Mouse (Mus musculus): ENCODE measurements at regions not wholly inside any gene's neighbourhood (a gene's known extent, or its start where the extent isn't known, plus 50 kb on each side); places are given as distances from the start of the nearest gene placed in this dataset.

DNA sequence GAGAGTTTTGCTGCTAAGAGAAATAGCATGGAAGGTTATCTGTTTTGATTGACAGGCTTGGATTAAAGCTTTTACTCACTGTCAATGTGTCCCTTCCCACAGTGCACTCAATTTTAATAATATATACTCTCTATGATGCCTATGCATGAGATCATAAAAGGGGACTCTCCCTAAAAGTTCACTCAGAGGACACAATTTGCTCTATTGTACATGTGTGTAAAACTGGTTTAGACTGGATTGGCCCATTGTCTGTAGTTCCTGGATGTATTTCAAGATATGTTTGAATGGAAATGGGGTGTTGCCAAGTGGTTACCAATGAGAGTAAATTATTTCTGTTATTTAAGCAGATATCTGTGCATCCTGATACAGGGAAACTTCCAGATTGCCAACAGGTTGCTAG is 244.4 kb upstream of the Gm5148 start:
- DNase-seq (ENCODE audit: low read depth): peak; percentile 13

DNA sequence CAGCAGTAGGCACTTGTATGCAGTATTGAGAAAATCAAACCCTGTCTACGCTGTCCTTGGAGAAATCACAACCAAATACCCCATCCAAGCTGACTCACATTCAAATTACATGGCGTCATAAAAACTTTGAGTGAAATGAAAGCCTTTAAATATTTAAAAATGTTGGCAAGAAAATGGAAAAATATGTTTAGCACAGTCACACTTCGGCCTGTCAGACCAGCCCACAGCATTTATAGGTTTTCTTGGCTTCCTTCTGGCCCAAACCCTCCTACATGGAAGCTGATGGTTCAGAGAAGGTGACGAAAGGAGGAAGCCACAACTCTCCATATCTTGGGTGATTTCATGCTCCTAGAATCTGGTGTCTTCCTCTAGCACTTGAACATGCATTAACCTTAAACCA is 240.9 kb upstream of the Gm5148 start:
- DNase-seq (ENCODE audit: low read depth): no peak

DNA sequence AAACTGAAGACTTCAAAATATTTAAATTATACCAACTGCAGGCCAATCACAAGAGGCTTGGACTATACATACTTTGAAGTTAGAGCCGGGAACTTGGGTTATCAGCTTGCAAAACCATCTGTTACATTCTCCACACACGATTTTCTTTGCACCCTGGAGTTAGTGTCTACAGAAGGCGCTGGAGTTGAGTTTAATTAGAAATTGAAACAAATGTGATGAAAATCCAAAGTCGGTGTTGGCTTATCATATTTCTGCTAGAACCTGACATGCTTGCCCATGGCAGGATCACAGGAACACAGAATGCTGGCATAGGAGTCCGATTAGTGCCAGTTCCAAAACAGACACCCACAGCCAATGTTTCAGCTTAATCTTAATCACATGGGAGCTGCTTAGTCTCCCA is 239.8 kb upstream of the Gm5148 start:
- no peak for DNase-seq (ENCODE audit: low read depth)

DNA sequence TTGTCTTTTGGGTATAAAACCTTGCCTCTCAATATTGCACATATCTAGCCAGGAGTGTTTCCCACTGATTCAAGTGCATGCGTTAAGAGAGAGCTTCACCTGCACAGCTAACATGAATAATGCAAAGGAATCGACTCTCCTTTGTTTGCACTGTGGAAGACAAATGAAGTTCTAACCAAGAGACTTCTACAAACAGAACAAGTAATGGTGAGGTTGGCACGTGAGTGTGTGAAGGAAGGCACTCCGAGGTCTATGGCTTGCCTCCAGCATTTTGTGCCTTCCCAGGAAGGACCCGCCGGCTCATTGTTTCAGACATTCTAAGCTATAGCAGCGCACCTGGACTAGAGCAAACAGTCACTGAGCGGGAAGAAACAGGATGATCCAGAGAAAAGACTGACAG is 238.5 kb upstream of the Gm5148 start:
- DNase-seq (ENCODE audit: low read depth): no peak

DNA sequence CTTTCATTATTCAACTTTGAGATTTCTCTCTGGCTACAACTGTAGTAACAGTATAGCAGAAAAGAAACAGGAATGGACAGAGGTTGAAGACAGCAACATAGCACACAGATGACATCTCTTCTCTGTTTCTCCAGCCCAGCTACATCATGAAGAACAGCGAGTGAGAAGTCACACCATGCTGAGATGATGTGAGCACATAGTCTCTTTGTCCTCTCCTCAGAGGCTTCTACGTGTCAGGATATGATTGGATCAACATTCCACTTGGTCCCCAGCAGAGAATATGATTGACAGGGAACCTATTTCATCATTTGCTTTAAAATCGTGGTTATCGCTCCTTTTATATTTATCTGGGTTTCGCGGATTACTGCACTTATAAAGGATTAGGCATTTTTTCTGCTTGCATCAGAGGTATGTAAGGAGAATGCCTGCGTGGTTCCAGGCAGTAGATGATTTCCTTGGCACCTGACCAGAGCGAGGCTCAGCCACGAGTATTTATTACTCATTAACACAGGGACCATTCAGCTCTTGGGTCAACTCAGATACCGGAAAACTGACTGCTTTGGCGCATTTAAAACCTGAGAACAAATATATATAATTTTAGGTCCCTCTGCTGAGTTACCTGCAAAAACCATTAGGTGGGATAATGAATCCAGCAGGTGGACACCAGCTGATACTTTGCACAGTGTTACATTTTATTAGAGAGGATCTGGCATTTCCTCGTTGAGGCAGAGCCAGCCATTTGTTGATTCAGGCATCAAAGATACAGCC is 237.9 kb upstream of the Gm5148 start:
- DNase-seq (ENCODE audit: low read depth): no peak

DNA sequence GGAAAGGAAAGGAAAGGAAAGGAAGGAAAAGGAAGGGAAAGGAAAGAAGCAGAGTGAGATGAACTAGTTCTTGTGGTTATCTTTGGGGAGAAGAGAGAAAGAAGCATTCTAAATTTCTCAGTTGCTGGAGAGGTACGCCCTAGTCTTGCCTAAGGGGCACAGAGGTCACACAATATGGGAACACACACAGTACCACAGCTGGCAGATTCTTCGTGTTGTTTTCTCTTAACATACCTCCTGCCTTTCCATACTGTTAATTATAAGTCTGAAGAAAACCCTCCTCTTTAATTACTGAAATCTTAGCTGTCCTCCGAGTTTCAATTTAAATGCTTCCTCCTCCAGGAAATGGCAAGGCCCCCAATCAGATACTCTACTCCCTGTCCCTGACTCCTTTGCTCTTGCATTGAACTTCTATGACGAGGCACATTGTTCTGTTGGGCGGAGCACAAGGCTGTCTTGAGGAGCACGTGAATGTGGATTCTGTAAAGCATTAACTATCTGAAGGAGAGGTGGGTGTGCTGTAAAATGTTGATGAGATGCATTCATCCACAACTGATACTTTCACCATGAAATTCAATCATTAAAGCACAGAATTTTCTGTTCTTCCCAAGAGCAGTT is 234.2 kb upstream of the Gm5148 start:
- no peak for DNase-seq (ENCODE audit: low read depth)

DNA sequence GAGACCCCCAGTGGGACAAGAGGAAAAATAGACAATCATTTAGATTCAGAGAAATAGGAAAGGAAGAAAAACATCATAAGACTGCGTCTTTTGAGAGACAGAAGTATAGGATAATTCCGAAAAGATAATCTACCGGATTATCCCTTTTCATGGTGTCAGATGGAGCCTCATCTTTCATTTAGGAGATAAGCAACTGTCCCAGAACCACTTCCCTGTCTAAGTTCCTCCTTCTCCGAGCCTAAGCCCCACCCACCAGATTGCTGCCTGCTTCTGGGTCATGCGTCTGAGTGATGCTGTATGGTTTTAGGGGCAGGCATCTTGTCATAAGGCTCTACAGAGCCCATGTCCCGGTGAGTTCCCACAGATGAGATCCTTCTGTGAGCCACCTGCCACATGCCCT is 232.3 kb upstream of the Gm5148 start:
- no peak for DNase-seq (ENCODE audit: low read depth)

DNA sequence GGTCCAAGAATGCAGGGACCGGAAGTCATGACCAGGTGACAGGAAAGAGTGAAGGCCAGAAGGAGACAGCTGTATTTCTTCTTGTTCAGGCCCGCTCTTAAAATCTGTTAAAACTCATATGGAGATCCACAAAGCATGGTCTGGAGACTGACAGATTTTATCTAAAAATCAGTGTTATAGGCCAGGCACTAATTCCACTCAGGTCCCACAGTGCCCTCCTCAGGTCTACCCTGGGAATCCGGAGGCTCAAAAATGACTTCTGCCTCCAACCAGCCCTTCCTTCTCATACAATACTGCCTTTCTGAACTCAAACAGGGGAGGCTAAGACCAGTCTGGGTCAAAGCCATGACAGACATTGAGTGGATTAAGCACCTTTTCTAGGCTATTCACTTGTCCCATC is 228.6 kb upstream of the Gm5148 start:
- peak; percentile 18 for DNase-seq (ENCODE audit: low read depth)

DNA sequence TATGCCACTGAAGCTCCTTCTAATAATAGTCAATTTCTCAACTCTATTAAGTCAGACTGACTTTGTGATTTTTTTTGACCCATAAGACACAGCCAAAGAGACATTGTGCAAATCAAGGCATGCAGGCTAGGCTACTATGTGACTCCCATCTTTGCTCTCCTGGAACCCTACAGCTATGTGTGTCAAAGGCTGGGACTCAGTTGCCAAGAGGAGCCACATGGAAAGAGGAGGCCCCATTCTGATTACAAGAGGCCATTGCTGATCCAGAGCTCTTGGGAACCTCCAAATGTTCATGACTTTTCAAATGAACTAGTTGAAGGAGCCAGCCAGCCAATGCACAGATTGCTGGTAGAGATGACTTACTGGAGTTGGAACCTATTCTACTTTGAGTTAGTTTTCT is 228.0 kb upstream of the Gm5148 start:
- DNase-seq (ENCODE audit: low read depth): no peak

DNA sequence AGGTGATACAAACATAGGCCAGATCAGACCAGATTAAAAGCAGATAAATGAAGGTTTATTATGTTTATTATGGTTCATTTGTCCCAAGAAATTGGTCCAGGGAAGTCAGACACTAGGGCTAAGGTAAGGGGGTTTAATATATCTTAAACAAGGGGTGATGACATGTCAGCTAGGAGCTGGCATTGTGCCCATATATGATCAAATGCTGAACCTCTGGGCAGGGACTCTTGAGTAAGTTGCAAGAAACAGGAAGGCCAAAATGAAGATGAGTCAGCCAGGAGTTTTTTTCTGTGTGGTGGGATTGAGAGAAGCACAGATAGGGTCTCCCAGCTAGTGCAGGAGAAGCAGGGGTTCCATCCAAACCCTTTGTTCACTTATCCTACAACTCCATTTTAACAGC is 219.4 kb upstream of the Gm5148 start:
- DNase-seq (ENCODE audit: low read depth): no peak

DNA sequence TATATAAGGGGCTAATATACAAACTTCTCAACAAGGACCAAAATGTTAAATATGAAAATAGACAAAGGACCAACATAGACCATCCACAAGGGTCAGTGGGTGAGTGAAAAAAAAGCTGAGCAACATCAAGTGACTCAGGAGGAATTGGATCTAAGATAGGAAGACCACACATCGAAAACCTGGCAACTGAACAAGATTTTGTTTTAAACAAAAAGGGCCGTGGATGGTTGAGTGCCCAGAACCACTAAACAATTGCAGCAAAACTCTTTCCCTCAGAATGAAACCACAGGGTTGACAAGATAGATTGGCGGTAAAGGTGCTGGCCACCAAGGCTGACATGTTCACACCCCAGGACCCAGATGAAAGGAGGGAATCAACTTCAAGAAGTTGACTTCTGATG is 215.7 kb upstream of the Gm5148 start:
- DNase-seq (ENCODE audit: low read depth): no peak

DNA sequence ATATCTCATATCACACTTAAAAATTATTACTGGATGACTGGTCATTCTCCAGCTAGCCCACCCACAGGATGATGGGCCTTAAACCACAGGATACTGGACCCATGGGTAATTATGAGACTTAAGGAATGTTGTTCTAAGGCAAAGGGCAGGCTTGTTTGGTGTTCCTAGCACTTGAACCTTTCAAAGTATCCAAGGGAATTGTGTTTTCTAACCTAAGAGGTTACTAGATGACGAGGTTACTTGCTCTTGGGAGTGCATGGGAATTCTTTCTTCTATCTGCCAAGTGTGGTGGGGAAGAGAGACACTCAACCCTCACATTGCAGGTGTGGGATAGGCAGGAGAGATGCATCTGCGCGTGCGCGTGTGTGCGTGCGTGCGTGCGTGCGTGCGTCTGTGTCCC is 214.6 kb upstream of the Gm5148 start:
- no peak for DNase-seq (ENCODE audit: low read depth)

DNA sequence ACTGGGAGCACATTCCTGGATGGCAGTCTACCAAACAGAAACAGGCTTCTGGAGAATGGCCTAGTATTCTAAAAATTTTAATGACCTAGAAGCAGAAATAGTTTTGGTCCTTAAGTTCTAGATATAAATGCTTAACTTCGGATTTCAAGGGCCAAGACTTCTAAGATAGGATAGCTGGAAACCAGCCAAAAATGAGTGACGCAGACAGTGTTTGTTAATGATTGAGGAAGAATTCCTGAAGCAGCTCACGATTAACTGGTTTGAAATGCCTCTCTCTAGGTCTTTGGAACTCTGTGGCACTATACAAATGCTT is 213.9 kb upstream of the Gm5148 start:
- no peak for DNase-seq (ENCODE audit: low read depth)

DNA sequence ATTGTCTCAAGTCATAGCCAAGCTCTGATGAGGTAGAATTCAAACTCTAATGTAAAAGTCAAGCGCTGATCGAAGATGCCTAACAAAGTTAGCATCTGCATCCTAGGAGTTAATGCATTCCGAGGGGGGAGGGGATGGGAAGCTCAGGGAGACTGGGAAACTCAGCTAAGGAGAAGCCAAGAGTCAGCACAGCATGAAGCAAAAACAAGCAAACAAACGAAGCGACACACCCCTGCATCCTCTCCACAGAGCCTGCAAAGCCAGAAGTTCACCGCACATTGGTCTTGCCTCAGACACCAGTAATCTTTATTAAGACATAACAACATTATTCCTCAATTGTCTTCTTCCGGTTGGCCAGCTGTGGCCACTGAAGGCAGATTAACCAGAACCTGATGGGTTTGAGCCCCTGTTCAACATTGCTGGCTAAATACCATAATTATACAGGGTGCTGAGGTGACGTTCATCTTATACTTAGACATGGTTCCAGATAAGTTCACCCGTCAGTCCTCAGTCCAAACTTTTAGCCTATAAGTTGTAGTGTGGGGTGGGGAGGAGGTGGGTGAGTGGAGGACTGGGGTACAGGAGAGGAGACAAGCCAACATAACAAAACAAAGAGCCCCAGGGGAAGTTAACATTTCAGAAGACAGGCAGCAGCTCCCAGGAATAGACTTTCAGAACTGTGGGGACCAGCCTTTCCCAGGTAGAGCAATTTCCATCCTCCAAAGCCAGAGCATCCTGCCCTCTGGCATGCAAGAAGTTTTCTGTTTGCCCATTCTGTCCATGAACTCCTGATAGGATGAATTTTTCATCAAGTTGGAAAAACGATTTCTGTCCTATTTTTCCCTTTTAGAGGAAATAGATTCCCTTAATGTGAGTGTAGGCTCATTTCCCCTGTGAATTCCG is 213.3 kb upstream of the Gm5148 start:
- no peak for DNase-seq (ENCODE audit: low read depth)

DNA sequence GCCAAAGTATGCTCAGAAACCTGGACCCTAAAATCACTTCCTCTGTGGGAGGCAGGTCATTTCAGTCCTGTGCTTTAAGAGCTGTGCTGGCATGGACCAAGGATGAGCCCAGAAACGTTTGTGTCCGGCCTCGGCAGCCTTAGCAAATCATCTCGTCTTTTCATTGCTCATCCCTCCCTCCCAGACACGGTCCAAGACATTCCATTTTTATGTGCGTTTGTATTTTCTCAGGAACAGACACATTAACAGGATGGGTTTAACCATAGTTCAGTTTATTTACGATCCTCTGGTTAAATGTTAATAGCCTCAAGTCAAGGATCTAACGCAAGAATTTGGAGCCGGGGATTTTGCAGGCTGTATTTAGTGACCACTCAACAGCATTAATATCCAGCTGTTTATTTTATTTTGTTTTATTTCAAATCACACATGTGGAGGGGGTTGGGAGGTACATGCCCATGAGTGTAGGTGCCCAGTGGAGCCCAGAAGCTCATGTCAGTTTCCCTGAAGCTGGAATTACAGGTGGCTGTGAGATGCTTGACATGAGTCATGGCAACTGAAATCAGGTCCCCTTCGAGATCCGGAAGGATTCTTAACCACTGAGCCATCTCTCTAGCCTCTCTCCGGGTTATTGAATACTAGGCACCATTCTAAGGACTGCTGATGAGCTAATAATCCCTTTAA is 212.1 kb upstream of the Gm5148 start:
- no peak for DNase-seq (ENCODE audit: low read depth)

DNA sequence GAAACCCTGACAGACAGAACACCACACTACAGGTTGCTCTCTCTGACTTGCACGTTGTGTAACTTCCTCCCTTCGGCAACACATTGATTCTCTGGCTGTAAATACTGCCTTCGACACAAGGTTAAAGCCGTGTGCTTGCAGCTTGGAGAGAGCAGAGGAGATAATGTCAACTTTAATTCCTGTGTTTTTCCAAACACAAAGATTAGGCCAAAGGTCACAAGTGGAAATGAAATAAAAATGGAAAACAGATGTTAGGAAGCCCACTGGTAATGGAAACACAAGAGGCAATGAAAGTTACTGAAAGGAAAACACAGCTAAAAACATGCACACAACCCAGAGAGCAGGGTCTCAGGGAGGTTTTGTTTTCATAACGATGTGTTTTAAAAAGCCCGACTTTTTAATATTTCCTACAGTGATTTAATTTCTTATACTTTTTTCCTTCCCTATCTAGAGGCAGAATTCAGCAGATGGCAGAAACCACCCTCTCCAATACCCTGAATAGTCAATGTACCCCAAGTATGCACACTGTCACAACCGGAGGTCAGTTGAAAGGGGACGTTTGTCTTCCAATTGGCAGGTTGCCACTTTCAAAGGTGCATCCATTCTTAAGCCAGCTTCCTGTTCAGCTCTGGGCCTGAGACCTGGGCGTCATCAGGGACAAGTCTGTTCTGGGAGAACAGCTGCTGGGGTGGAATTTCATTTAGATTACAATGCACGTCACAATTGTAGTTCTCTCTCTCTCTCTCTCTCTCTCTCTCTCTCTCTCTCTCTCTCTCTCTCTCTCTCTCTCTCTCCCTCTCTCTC is 210.8 kb upstream of the Gm5148 start:
- no peak for DNase-seq (ENCODE audit: low read depth)

DNA sequence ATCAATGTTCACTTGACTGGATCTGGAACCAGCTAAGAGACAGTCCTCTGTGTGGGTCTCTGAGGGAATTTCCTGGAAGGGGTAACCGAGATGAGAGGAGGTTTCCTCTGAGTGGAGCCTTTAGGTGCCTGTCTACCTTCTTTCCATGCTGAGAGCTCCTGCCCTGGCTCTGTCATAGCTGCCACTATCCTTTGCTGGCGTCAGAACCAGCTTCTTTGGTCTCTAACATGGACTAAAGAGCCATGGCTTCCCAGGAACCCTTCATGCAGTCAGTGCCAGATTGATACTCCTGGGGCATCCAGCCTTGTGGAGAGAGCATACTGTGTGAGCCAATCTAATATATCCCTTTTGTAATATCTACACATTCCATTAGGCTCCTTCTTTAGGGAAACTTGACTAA is 209.9 kb upstream of the Gm5148 start:
- no peak for DNase-seq (ENCODE audit: low read depth)

DNA sequence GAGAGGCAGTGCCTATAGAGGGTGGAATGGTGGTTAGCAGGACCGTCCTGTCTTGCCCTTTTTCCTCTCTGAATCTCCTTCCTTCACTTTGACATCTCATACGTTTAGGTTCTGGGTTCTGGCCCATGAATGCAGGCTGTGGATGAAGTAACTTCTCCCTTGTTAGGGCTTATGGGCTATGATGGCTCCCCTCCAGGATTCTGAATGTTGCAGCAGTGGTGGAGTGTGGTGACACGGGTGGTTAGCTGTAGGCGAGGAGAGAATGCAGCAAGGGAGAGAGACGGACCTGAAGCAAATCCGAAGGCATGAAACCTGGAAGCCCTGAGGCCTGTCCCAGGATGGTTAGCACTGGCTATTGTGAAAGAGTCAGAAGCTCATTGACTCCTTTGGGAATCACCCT is 204.4 kb upstream of the Gm5148 start:
- DNase-seq (ENCODE audit: low read depth): no peak

DNA sequence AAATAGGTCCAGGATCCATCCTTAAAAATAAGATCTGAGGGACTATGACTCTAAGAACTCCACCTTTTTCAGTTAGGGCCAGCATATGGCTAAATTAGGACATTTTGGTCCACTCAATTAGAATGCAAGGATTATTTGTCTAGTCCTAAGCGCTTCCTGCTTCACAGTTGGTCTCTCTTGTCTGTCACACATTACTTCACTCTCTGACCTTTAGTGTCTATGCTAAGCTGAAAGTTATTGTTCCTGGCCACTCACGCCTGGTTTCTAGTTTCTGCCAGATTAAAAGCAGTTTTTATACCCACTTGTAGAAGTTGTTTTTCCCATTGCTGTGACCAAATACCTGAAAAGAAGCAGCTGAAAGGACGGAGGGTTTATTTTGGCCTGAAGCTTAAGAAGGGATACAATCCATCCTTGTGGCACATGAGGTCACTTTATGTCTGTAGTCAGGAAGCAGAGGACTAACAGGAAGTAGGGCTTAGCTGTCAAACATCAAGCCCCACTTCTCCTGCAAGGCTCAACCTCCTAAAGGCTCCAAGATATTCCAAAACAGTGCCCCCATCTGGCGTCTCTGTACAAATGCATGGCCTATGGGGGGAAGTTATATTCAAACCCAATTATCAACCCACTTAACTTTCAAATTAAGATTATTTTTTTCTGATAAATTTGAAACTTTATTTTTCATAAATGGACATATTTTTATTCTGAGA is 195.3 kb upstream of the Gm5148 start:
- peak; percentile 33 for DNase-seq (ENCODE audit: low read depth)

DNA sequence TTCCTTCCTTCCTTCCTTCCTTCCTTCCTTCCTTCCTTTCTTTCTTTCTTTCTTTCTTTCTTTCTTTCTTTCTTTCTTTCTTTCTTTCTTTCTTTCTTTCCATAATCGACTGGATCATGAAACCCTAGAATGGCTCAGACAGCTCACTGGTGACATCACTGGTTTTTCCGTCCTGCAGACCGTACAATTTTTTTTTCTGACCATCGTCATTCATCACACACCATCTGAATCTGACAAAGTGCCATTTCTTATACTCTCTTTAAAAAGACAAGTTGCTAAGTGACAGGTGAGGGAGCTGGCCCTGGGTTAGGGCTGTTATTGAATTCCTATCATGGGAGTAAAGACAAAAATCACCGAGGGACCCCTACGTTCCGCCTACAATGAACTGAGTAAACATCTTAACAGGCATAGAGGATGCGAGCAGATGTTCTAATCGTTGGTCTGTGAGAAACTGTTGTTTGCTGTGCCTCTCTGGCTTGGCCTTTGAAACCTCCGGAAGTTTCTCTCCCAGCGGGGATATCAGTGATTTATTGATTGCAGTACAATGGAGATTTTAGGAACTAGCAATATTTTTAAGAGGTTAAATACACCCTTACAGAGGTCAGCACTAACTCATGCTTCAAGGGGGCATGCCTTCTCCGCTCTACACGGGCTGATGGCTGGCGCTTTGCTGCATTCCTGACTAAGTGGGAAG is 192.6 kb upstream of the Gm5148 start:
- peak; percentile 18 for DNase-seq (ENCODE audit: low read depth)

DNA sequence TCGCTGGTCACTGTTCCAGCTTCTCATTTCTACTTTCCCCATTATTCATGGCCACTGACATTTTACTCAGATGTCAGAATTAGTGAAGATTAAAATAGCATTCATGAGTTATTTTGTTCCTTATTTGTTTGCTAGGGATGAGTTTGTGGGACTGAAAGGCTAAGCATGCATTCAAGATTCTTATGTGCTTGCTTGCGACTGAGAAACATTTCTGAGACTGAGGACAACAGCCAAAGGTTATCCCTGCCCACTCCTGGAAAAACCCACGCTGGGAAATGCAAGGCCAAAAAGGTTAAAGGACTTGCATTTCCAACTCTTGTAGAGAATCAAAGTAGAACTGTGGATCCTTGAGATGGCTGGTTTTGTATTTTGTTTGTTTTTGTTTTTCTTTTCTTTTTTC is 192.0 kb upstream of the Gm5148 start:
- DNase-seq (ENCODE audit: low read depth): no peak

Data from induced T-regulatory cell, adult 2 months (primary cell).